Mouse (Mus musculus) layer of hippocampus, adult 8-10 months (tissue): Measurements from ENCODE around the gene Kcnn1. TPM values are rescaled to one million over a fixed set of nuclear protein-coding genes. Genes with fewer than 3 reads are reported as not detected.

Source experiments
- DNase-seq, 2 experiments: peaks; one replicate each; pipeline ENCODE4 v3.0.0; 2022; ENCODE audit warnings: low spot score in 2 of 2
- microRNA-seq, 2 experiments: library from miRNA; unstranded; fragments of <30 nt; microRNA quantifications; one replicate each; pipeline ENCODE4 v1.2.0; 2022
- total RNA-seq, 4 experiments: library from RNA; stranded (reverse); gene quantifications; 2 replicates each; pipeline ENCODE4 v1.2.4; 2022

Kcnn1 gene
- total RNA-seq, 4 experiments from 2014 or later, result 16.5 to 20.0 (median 16.6) TPM

DNA sequence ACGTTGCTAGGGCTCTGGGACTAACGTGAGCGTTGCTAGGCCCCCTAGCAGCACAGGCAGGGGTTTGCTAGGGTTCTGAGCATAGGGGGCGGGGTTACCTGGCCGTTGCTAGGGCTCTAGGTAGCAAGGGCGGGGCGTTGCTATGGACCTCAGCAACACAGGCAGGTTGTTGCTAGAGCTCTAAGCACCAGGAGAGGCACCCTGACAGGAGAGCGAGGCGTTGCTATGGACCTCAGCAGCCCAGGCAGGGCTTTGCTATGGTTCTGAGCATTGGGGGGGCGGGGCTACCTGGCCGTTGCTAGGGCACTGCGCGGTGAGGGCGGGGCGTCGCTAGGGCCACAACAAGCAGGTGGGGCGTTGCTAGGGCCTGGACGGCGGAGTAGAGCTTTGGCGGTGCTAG is 70.4 kb downstream of the Kcnn1 start:
- DNase-seq, result no peak

Small RNA genes within 50 kb of the gene (microRNA-seq; reads per million reads assigned to microRNA genes)
- gene Mir7067 (0.64 to 2.3 reads per million in 2 experiments), gene Mir7240 (41.2 to 55.3 reads per million in 2 experiments)

Other genes starting within 250 kb of the Kcnn1 start
- gene Lrrc25, start 247.1 kb downstream of the Kcnn1 start, total RNA-seq, result 1 to 10 TPM in 2 of 4 experiments, under 1 TPM in 2; 0.24 to 1.6 (median 1.1) TPM
- not detected for gene Gdf15, start 230.8 kb downstream of the Kcnn1 start, total RNA-seq
- 10 to 100 TPM; 19.8 to 34.7 (median 23.3) TPM for gene Pgpep1, start 202.9 kb downstream of the Kcnn1 start, total RNA-seq
- 10 to 100 TPM; 57.1 to 66.2 (median 64.1) TPM for gene Lsm4, start 190.0 kb downstream of the Kcnn1 start, total RNA-seq
- gene Jund, start 164.3 kb downstream of the Kcnn1 start, total RNA-seq, result 100 to 1,000 TPM; 149 to 190 (median 160) TPM
- under 1 TPM in 2 of 4 experiments, not detected in 2; 0.14 to 0.16 TPM for gene Iqcn, start 159.8 kb downstream of the Kcnn1 start, total RNA-seq
- gene Gm3336, start 144.7 kb downstream of the Kcnn1 start, total RNA-seq, result not detected
- gene Pde4c, start 139.5 kb downstream of the Kcnn1 start, total RNA-seq, result 1 to 10 TPM; 1.1 to 2.9 (median 1.5) TPM
- gene Rab3a, start 108.6 kb downstream of the Kcnn1 start, total RNA-seq, result 100 to 1,000 TPM; 732 to 771 (median 756) TPM
- 10 to 100 TPM; 30.3 to 38.5 (median 31.7) TPM for gene Mpv17l2, start 102.3 kb downstream of the Kcnn1 start, total RNA-seq
- 100 to 1,000 TPM; 145 to 157 (median 153) TPM for gene Pik3r2, start 86.5 kb downstream of the Kcnn1 start, total RNA-seq
- gene Mast3, start 58.2 kb downstream of the Kcnn1 start, total RNA-seq, result 100 to 1,000 TPM; 340 to 427 (median 396) TPM
- 1 to 10 TPM in 1 of 4 experiments, under 1 TPM in 3; 0.83 to 1.1 (median 0.85) TPM for gene Il12rb1, start 54.8 kb downstream of the Kcnn1 start, total RNA-seq
- 10 to 100 TPM; 14.8 to 25.8 (median 21.3) TPM for gene Arrdc2, start 23.5 kb downstream of the Kcnn1 start, total RNA-seq
- gene Ccdc124, start 10.7 kb upstream of the Kcnn1 start, total RNA-seq, result 10 to 100 TPM; 69.8 to 87.9 (median 78.7) TPM
- 10 to 100 TPM; 10.5 to 12.3 (median 11.0) TPM for gene Slc5a5, start 29.5 kb upstream of the Kcnn1 start, total RNA-seq
- 100 to 1,000 TPM; 619 to 893 (median 714) TPM for gene Rpl18a, start 34.2 kb upstream of the Kcnn1 start, total RNA-seq
- 10 to 100 TPM; 85.7 to 93.1 (median 88.8) TPM for gene Map1s, start 42.7 kb upstream of the Kcnn1 start, total RNA-seq